Mouse (Mus musculus) gastrocnemius, adult 18-20 months (tissue): ENCODE data around the gene A1cf. TPM values are rescaled to one million over a fixed set of nuclear protein-coding genes. Genes with fewer than 3 reads are reported as not detected.

Source experiments
- DNase-seq: peaks from one replicate; pipeline ENCODE4 v3.0.0; 2021; ENCODE audit warnings: low spot score
- total RNA-seq, 2 experiments: library from RNA; stranded (reverse); gene quantifications; 2 replicates each; pipeline ENCODE4 v1.2.3; 2021

A1cf gene
- total RNA-seq, 2 experiments from 2014 or later = 0.14 TPM; not detected in 1

- DNase-seq = no peak
Measured at GRCm38 (mm10) chr19:31950793-31951489, 82.4 kb downstream of the A1cf start.

DNA sequence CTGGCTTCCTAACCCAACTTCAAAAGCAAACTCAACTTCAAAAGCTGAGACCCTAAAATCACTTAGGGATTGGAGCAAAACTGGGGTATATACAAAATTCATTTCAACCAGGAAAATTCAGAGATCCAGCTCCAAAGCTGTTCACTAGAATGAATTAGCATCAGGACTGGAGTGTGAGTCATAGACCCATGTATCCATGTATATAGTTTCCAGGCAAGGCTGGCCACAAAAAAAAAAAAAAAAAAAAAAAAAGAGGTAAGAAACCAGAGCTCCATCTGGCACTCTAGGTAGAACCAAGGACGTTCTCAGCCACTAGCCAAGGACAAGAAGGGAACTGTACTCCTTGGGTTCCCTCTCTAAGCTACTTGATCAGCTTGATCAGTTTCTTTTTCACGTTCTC lies 85.2 kb downstream of the A1cf start:
- no peak for DNase-seq

DNA sequence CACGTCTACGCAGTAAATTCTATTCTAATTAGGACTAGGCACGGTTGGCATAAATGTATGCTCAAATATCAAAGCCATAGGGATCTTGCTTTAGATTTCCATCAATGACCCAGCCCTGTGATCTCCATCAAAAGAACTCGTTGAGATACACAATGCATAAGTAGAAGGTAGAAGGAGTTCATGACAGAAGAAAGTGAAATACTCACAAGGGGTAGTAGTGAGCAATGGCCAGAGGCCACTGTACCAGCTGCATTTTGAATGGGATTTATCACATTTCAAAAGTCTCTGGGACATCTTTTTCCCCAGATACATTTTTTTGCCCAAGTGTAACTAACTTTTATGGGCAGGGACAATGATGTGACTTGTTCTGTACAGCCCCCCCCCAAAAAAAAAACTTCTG lies 85.7 kb downstream of the A1cf start:
- no peak for DNase-seq

- DNase-seq = no peak
Measured at GRCm38 (mm10) chr19:31954696-31955095, 86.1 kb downstream of the A1cf start.

GRCm38 (mm10) chr19:31956359-31956758 lies 87.8 kb downstream of the A1cf start:
- no peak for DNase-seq

- DNase-seq = no peak
Measured at GRCm38 (mm10) chr19:31960434-31960833, 91.9 kb downstream of the A1cf start.

GRCm38 (mm10) chr19:31963147-31963546 lies 94.6 kb downstream of the A1cf start:
- no peak for DNase-seq

- no peak for DNase-seq
Measured at GRCm38 (mm10) chr19:31967933-31968532, 99.5 kb downstream of the A1cf start.

- DNase-seq = no peak
Measured at GRCm38 (mm10) chr19:31971405-31971804, 102.8 kb downstream of the A1cf start.

DNA sequence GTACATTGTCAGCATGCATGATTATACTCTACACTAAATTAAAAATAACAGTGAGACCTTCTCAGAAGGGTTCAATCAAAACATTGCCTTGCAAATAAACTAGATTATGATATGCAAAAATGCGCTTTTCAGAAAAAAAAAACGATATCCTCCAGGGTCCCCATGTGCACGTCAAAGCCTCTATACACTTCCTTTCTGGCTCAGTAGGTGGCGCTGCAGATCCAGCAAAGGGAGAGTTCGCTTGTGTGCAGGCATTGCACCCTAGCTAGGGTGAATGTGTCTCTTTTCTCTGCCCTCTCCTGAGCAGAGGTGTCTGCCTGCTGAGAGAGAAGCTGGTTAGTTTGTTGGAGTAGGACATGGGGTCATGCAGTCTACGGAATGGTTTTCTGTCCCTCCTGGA lies 103.4 kb downstream of the A1cf start:
- DNase-seq = peak; percentile 78

DNA sequence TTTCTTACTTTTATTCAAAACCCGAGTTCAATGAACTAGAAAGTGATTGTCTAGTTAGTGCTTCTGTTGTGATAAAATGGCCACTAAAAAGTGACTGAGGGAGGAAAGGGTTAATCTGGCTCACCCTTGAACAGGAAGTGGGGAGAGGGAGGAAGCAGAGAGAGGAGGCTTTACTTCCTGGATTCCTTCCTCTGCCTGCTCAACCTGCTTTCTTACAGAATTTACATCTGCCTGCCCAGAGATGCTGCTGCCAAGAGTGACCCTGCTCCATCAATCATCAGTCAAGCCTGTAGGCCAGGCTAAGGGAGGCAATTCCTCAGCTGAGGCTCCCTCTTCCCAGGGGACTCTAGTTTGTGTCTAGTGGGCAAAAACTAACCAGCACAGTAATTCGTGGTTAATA lies 107.3 kb downstream of the A1cf start:
- no peak for DNase-seq

DNA sequence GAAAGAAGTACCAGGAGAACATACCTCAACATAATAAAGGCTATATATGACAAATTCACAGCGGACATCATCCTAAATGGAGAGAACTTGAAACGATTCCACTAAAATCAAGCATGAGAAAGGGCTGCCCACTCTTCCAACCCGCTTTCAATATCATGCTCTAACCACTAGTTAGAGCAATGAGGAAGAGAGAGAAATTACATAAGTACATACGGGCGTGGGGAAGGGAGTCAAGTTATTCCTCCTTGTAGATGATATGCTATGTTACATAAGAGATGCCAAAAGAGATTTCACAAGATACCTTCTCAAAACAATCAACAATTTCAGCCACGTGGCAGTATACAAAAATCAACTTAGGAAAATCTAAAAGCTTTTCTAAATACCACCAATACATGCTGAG lies 122.5 kb downstream of the A1cf start:
- DNase-seq = no peak

- DNase-seq = no peak
Measured at GRCm38 (mm10) chr19:31996916-31997315, 128.4 kb downstream of the A1cf start.

Other genes with a start within 250 kb of the A1cf start
- 10 to 100 TPM; 24.4 to 39.7 TPM for gene Prkg1, start 103.7 kb upstream of the A1cf start, total RNA-seq
- gene Asah2, start 239.4 kb downstream of the A1cf start, total RNA-seq = 1 to 10 TPM; 5.9 to 7.4 TPM